Mouse (Mus musculus): ENCODE measurements at regions not wholly inside any gene's neighbourhood (a gene's known extent, or its start where the extent isn't known, plus 50 kb on each side); places are given as distances from the start of the nearest gene placed in this dataset.

DNA sequence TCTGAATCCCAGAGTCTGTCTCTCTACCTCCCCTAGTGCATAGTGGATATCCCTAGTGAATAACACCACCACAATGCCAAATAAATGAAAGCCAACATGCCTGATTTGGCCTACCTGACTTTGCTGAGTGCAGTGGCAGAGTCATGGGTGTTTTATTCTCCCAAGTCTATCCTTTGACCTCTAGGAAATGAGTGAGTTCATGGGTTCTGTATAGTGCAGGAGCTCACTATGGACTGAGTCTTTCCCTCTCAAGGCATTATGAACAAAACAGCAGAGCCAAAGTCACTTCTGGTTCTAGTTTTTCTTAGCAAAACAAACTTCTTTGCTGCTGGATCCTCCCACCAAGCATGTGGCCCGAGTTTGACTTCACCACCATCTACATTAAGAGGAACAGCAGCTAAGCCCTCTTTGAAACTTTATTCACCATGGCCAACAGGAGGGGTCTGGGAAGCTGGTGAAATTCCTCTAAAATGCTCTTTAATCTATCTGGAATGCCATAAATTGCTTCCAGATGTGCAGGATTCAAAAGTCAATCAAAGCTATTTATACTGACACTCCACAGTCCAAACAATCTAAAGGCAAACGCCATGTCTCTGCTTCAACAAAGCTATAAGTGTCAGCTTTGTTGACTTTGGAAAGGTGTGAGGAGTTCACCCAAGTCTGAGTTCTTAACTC, 145.9 kb upstream of the Rarb start:
- Histone ChIP-seq H3K9me3 (ENCODE audit: control insufficient read depth, low read length) (no peaks in the 10 kb centered on the region), H3K4me1 (ENCODE audit: control insufficient read depth, insufficient read depth, low read length) (no peaks in the 10 kb centered on the region), H3K27me3 (ENCODE audit: control insufficient read depth, insufficient read depth, low read length) (no peaks in the 10 kb centered on the region), H3K36me3 (ENCODE audit: control insufficient read depth, insufficient read depth, low read length) (no peaks in the 10 kb centered on the region), H3K27ac (ENCODE audit: low read depth, low read length) (no peak overlapping the region), H3K4me2 (ENCODE audit: low read depth) (no peak overlapping the region), H3K9ac (ENCODE audit: low read length) (no peak overlapping the region), H3K4me3 (ENCODE audit: low read depth, low read length) (no peak overlapping the region)
- ATAC-seq (ENCODE audit: insufficient read depth, low FRiP score, low TSS enrichment): no peak
- WGBS: 46% methylated on average over 2 of the region's 2 CpGs
- DNase-seq (ENCODE audit: low spot score): peak; percentile 24

DNA sequence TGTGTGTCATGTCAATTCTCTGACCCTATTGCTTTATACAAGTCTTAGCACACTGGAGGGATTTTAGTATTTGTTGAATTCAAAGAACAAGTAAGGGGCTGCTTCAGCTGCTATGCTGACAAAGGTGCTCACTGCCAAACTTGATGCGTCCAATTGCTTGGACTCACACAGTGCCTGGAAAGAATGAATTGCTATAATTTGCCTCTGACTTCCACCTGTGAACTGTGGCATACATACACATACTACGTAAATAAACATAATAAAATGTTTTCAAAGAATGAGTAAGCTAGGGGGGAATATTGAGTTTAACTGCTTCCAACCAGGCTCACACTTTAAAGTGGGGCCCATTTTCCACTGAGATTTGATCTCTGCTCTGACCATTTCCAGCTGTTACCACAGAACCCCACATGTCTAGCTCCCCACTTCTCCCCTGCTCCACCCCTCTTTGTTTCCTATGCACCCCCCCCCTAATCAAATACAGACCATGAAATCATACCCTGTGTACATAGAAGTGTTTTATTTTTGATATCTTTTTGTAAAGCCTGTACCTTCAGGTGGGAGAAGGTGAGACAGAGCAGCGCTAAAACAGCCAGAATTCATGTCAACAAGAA, 143.4 kb upstream of the Rarb start:
- no peak overlapping the region for H3K27ac ChIP-seq (ENCODE audit: low read depth, low read length)
- H3K9ac ChIP-seq (ENCODE audit: low read length): no peak overlapping the region
- H3K4me3 ChIP-seq (ENCODE audit: low read depth, low read length): no peak overlapping the region
- DNase-seq (ENCODE audit: low spot score) (no peak), ATAC-seq (ENCODE audit: insufficient read depth, low FRiP score, low TSS enrichment) (no peak)
- WGBS: 82% methylated on average over 3 of the region's 3 CpGs
- no peaks in the 10 kb centered on the region for H3K4me1 ChIP-seq (ENCODE audit: control insufficient read depth, insufficient read depth, low read length)
- H3K4me2 ChIP-seq (ENCODE audit: low read depth): no peak overlapping the region
- no peaks in the 10 kb centered on the region for H3K36me3 ChIP-seq (ENCODE audit: control insufficient read depth, insufficient read depth, low read length)
- no peaks in the 10 kb centered on the region for H3K27me3 ChIP-seq (ENCODE audit: control insufficient read depth, insufficient read depth, low read length)
- no peaks in the 10 kb centered on the region for H3K9me3 ChIP-seq (ENCODE audit: control insufficient read depth, low read length)

DNA sequence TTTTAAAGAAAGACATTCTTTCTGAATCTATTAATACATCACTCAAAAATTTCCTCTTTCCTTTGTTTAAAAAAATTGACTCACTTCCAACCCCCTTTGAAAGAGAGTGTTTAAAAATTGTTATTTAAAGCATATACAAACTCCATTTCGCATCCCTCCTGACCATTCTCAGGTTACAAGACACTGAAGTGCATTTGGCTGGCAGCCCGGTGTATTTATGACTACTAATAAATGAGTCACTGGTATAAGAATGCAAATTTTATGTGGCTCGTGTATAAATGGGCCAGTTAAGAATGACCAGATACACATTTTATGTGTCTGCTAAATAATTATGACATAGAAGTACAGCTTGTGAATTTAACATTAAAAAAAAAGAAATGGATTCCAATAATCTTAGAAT, 138.8 kb upstream of the Rarb start:
- Histone ChIP-seq H3K27me3 (ENCODE audit: control insufficient read depth, insufficient read depth, low read length) (no peaks in the 10 kb centered on the region), H3K9ac (ENCODE audit: low read length) (no peak overlapping the region), H3K4me3 (ENCODE audit: low read depth, low read length) (no peak overlapping the region), H3K27ac (ENCODE audit: low read depth, low read length) (no peak overlapping the region), H3K4me1 (ENCODE audit: control insufficient read depth, insufficient read depth, low read length) (no peaks in the 10 kb centered on the region), H3K9me3 (ENCODE audit: control insufficient read depth, low read length) (no peaks in the 10 kb centered on the region), H3K36me3 (ENCODE audit: control insufficient read depth, insufficient read depth, low read length) (no peaks in the 10 kb centered on the region), H3K4me2 (ENCODE audit: low read depth) (no peak overlapping the region)
- WGBS: 49% methylated on average over 3 of the region's 3 CpGs
- DNase-seq (ENCODE audit: low spot score) (no peak), ATAC-seq (ENCODE audit: insufficient read depth, low FRiP score, low TSS enrichment) (no peak)

DNA sequence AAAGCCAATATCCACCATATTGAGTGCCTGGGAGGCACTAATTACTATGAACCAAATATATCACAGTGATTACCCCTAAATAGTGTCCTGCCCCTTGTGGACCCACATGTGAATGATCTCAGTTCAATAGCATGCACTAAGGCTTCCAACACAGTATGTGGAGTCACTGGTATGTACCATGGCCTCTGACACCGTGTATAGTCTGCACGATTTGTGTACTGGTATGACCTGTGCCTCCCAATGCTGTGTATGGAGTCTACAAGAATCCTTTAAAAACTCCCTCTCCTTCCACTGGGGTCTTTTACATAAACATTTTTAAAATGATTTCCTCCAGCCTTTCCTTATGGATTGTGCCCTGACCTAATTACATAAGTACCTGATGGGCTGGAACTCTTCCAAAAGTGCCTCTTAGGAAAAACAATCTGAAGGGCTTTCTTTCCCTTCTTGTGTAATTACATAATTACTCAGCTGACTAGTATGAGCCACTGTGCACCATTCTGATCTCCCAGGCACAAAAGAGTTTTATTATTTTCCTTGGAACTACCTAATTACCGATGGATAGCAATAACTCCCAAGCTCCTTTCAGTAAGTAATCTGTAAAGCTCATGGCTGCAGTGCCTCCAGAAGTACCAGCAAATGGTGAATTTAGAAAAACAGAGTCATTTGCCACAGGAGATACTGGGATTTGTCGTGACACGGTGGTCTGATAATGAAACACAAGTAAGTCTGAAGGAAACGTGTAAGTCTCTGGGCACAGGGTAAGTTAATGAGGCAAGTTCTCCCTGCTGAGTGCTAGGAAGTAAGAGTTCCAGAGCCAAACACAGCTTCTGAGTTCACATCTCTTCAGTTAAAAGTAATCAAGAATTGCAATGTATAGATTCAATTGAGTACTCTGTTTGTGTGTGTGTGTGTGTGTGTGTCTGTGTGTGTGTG, 135.8 kb upstream of the Rarb start:
- no peak for ATAC-seq (ENCODE audit: insufficient read depth, low FRiP score, low TSS enrichment)
- WGBS: 81% methylated on average over 6 of the region's 6 CpGs
- H3K4me3 ChIP-seq (ENCODE audit: low read depth, low read length): no peak overlapping the region

DNA sequence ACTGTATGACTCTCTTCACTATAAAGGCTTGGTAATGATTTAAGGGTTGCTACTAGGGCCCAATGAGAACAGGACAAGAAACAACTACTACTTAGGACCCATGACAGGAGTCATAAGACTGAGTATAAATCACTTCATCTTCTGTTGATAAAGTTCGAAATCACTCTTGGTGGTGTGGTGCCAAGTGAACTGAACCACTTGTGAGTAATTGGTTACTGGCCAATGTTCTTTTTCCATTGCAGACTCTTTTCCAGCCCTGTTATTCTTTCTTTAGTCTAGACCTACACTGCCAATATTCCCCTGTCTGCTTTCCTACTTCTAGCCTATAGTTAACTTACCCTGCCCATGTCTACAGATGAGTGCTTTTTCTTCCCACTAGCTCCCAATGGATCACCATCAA, 129.8 kb upstream of the Rarb start:
- Histone ChIP-seq H3K27me3 (ENCODE audit: control insufficient read depth, insufficient read depth, low read length) (no peaks in the 10 kb centered on the region), H3K36me3 (ENCODE audit: control insufficient read depth, insufficient read depth, low read length) (no peaks in the 10 kb centered on the region), H3K9me3 (ENCODE audit: control insufficient read depth, low read length) (no peaks in the 10 kb centered on the region), H3K4me3 (ENCODE audit: low read depth, low read length) (no peak overlapping the region), H3K4me1 (ENCODE audit: control insufficient read depth, insufficient read depth, low read length) (no peaks in the 10 kb centered on the region), H3K4me2 (ENCODE audit: low read depth) (no peak overlapping the region), H3K27ac (ENCODE audit: low read depth, low read length) (no peak overlapping the region), H3K9ac (ENCODE audit: low read length) (no peak overlapping the region)
- 82% methylated on average over 1 of the region's 1 CpGs for WGBS
- ATAC-seq (ENCODE audit: insufficient read depth, low FRiP score, low TSS enrichment) (no peak), DNase-seq (ENCODE audit: low spot score) (no peak)

More for the DNA sequence above, 135.8 kb upstream of the Rarb start:
- Histone ChIP-seq H3K4me1 (ENCODE audit: control insufficient read depth, insufficient read depth, low read length) (no peaks in the 10 kb centered on the region), H3K36me3 (ENCODE audit: control insufficient read depth, insufficient read depth, low read length) (no peaks in the 10 kb centered on the region), H3K27me3 (ENCODE audit: control insufficient read depth, insufficient read depth, low read length) (no peaks in the 10 kb centered on the region), H3K9me3 (ENCODE audit: control insufficient read depth, low read length) (no peaks in the 10 kb centered on the region), H3K27ac (ENCODE audit: low read depth, low read length) (no peak overlapping the region), H3K9ac (ENCODE audit: low read length) (no peak overlapping the region), H3K4me2 (ENCODE audit: low read depth) (no peak overlapping the region)
- DNase-seq (ENCODE audit: low spot score): no peak

DNA sequence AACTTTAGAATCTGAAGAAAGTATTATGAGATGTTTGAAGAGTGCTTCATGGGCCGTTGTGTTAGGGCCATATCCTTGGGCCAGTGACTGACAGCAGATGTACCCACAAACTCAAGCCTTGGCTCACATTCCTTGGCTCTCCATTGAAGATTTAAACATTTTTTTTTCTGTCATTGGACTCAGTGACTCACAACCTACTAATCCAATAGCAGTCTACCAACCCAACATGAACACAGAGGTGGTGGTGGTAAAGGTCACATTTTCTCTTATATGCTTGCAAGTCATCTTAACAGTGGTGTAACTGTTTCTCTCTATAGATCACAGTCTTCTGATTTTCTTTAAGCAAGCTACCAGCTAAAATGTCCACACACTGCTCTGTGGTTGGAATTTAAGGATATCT, 125.5 kb upstream of the Rarb start:
- 87% methylated on average over 1 of the region's 1 CpGs for WGBS
- no peaks in the 10 kb centered on the region for H3K36me3 ChIP-seq (ENCODE audit: control insufficient read depth, insufficient read depth, low read length)
- H3K4me3 ChIP-seq (ENCODE audit: low read depth, low read length): no peak overlapping the region
- H3K4me1 ChIP-seq (ENCODE audit: control insufficient read depth, insufficient read depth, low read length): no peaks in the 10 kb centered on the region
- no peak overlapping the region for H3K9ac ChIP-seq (ENCODE audit: low read length)
- H3K4me2 ChIP-seq (ENCODE audit: low read depth): no peak overlapping the region
- no peak for ATAC-seq (ENCODE audit: insufficient read depth, low FRiP score, low TSS enrichment)
- no peak overlapping the region for H3K27ac ChIP-seq (ENCODE audit: low read depth, low read length)
- no peaks in the 10 kb centered on the region for H3K9me3 ChIP-seq (ENCODE audit: control insufficient read depth, low read length)
- no peaks in the 10 kb centered on the region for H3K27me3 ChIP-seq (ENCODE audit: control insufficient read depth, insufficient read depth, low read length)
- no peak for DNase-seq (ENCODE audit: low spot score)

DNA sequence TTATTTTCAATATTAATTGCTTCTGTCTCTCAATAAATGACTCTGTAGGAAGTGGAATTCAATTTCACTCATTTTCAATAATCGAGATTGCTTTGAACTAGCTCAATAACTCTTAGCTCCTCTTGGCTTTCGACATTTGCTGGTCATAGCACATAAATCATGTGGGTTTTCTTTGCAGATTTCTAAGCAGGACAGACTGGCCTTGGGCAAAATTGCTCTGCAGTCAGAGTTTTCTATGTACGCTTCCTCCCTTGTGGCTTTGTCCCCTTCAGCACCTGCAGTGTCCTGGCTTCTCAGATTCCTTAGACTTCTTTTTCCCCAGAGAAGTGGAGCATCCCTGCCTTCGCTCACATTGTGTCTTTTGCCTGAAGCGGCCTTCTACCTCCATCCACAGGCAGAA, 124.6 kb upstream of the Rarb start:
- ATAC-seq (ENCODE audit: insufficient read depth, low FRiP score, low TSS enrichment) (peak; percentile 50; the same call in 1 of the 2 replicates), DNase-seq (ENCODE audit: low spot score) (no peak)
- Histone ChIP-seq H3K27ac (ENCODE audit: low read depth, low read length) (no peak overlapping the region), H3K9me3 (ENCODE audit: control insufficient read depth, low read length) (no peaks in the 10 kb centered on the region), H3K36me3 (ENCODE audit: control insufficient read depth, insufficient read depth, low read length) (no peaks in the 10 kb centered on the region), H3K4me2 (ENCODE audit: low read depth) (no peak overlapping the region), H3K4me1 (ENCODE audit: control insufficient read depth, insufficient read depth, low read length) (no peaks in the 10 kb centered on the region), H3K27me3 (ENCODE audit: control insufficient read depth, insufficient read depth, low read length) (no peaks in the 10 kb centered on the region), H3K9ac (ENCODE audit: low read length) (no peak overlapping the region), H3K4me3 (ENCODE audit: low read depth, low read length) (no peak overlapping the region)
- WGBS: 53% methylated on average over 5 of the region's 5 CpGs

DNA sequence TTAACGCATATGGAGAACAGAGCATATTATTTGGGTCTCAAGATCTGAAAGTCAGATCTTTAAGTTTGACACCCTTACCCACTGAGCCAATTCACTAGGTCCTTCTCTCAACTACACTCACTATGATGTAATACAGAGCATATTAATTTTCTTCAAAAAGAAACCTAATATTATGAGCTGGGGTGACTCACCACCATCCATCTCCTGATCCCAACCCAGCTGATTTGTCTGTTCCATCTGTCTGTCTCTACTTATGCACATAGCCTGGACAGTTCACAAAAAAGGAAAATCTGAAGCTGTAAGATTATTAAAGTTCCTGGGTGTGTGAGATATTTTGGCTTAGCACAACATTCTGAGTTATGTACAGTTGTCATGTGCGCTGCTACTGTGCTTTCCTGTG, 108.2 kb upstream of the Rarb start:
- H3K4me2 ChIP-seq (ENCODE audit: low read depth): no peak overlapping the region
- no peaks in the 10 kb centered on the region for H3K4me1 ChIP-seq (ENCODE audit: control insufficient read depth, insufficient read depth, low read length)
- no peak overlapping the region for H3K27ac ChIP-seq (ENCODE audit: low read depth, low read length)
- no peaks in the 10 kb centered on the region for H3K9me3 ChIP-seq (ENCODE audit: control insufficient read depth, low read length)
- H3K27me3 ChIP-seq (ENCODE audit: control insufficient read depth, insufficient read depth, low read length): no peaks in the 10 kb centered on the region
- H3K9ac ChIP-seq (ENCODE audit: low read length): no peak overlapping the region
- 92% methylated on average over 2 of the region's 2 CpGs for WGBS
- ATAC-seq (ENCODE audit: insufficient read depth, low FRiP score, low TSS enrichment) (no peak), DNase-seq (ENCODE audit: low spot score) (no peak)
- no peak overlapping the region for H3K4me3 ChIP-seq (ENCODE audit: low read depth, low read length)
- no peaks in the 10 kb centered on the region for H3K36me3 ChIP-seq (ENCODE audit: control insufficient read depth, insufficient read depth, low read length)

Data from neural tube, embryonic 11.5 days (tissue).